Mouse (Mus musculus) C2C12 (cell line): ENCODE data around the gene Slit3. TPM values are rescaled to one million over a fixed set of nuclear protein-coding genes. Genes with fewer than 3 reads are reported as not detected.

Experiments
- H3K27me3 ChIP-seq: one replicate; pipeline ENCODE4 v1.6.1; 2011; ENCODE audit not compliant: control insufficient read depth, insufficient read depth, insufficient read length
- H3K36me3 ChIP-seq: one replicate; pipeline ENCODE4 v1.6.1; 2011; ENCODE audit not compliant: control insufficient read depth, insufficient read depth
- H3K4me3 ChIP-seq: one replicate; pipeline ENCODE4 v1.5.1; 2011; ENCODE audit warnings: mild to moderate bottlenecking, control low read depth; ENCODE audit not compliant: poor library complexity, insufficient read depth, severe bottlenecking
- H3K79me2 ChIP-seq: one replicate; pipeline ENCODE4 v1.6.1; 2011; ENCODE audit not compliant: control insufficient read depth, insufficient read depth
- H3K79me3 ChIP-seq: one replicate; pipeline ENCODE4 v1.6.1; 2011; ENCODE audit warnings: low read depth, control low read depth
- H3ac ChIP-seq: one replicate; pipeline ENCODE3; 2011; ENCODE audit warnings: low read depth; ENCODE audit not compliant: control insufficient read depth, insufficient read length
- CEBPB ChIP-seq: IDR thresholded peaks from one replicate; pipeline ENCODE4 v1.6.1; 2011; ENCODE audit warnings: low read depth, mild to moderate bottlenecking, control low read depth, moderate library complexity
- CTCF ChIP-seq: IDR thresholded peaks from one replicate; pipeline ENCODE4 v1.5.1; 2011; ENCODE audit not compliant: control insufficient read depth, insufficient read depth, insufficient read length
- FOSL1 ChIP-seq: IDR thresholded peaks from one replicate; pipeline ENCODE4 v1.8.0; 2011; ENCODE audit warnings: mild to moderate bottlenecking, low read length; ENCODE audit not compliant: poor library complexity, insufficient read depth, severe bottlenecking
- MAX ChIP-seq: IDR thresholded peaks from one replicate; pipeline ENCODE4 v1.6.1; 2011; ENCODE audit warnings: mild to moderate bottlenecking, control low read depth
- MYOD1 ChIP-seq: IDR thresholded peaks from one replicate; pipeline ENCODE4 v1.6.1; 2011; ENCODE audit warnings: low read depth; ENCODE audit not compliant: control insufficient read depth, insufficient read length
- MYOG ChIP-seq: IDR thresholded peaks from one replicate; pipeline ENCODE4 v1.6.1; 2011; ENCODE audit not compliant: control insufficient read depth, insufficient read length; ENCODE audit errors: extremely low read depth
- USF1 ChIP-seq: IDR thresholded peaks from one replicate; pipeline ENCODE4 v1.6.1; 2011; ENCODE audit warnings: low read depth, mild to moderate bottlenecking, control low read depth, moderate library complexity
- polyA plus RNA-seq: library from polyadenylated mRNA; unstranded; fragments of >200 nt; fragmentation: generic; extraction: Trizol; gene quantifications from one replicate; pipeline ENCODE4 v1.2.1, GENCODE M21; 2012; ENCODE audit warnings: missing spikeins

Slit3 gene
- polyA plus RNA-seq, 1 experiment = not detected

- Histone ChIP-seq H3ac (no peak overlapping the region), H3K79me2 (no peaks in the 10 kb centered on the region), H3K36me3 (no peaks in the 10 kb centered on the region), H3K79me3 (no peaks in the 10 kb centered on the region), H3K4me3 (no peak overlapping the region), H3K27me3 (no peaks in the 10 kb centered on the region)
- TF ChIP-seq MYOD1 (no peak), MYOG (no peak), FOSL1 (no peak), CEBPB (no peak), CTCF (no peak), MAX (no peak), USF1 (no peak)
These were observed 383.0 kb downstream of the Slit3 start for GRCm38 (mm10) chr11:35504051-35504450.

DNA sequence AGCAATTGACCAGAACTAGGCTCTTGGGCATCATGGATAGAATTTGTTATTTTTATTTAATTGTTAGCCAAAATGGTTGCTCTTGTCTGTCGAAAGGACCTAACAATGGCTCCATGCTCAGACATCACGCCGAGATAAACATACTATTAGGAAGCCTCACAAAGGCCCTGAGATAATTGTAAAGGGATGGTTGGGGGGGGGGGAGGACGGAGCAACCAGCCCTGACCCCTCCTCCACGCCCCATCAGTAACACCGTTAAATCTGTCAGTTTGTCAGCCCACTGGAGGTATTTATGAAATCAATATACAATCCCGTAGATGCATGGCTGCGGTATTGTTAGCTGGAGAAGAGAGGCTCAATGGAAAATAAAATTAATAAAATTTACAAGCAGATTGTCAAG is 383.9 kb downstream of the Slit3 start:
- Histone ChIP-seq H3ac (no peak overlapping the region), H3K79me3 (no peaks in the 10 kb centered on the region), H3K4me3 (no peak overlapping the region), H3K79me2 (no peaks in the 10 kb centered on the region), H3K27me3 (no peaks in the 10 kb centered on the region), H3K36me3 (no peaks in the 10 kb centered on the region)
- no peak for TF ChIP-seq USF1
- TF ChIP-seq CTCF = no peak
- no peak for TF ChIP-seq MYOG
- TF ChIP-seq MYOD1 = no peak
- no peak for TF ChIP-seq FOSL1
- no peak for TF ChIP-seq CEBPB
- TF ChIP-seq MAX = no peak

- TF ChIP-seq CEBPB (no peak), MYOD1 (no peak), MYOG (no peak), FOSL1 (no peak), USF1 (no peak), CTCF (no peak), MAX (no peak)
- Histone ChIP-seq H3K79me3 (no peaks in the 10 kb centered on the region), H3K4me3 (no peak overlapping the region), H3ac (no peak overlapping the region), H3K27me3 (no peaks in the 10 kb centered on the region), H3K36me3 (no peaks in the 10 kb centered on the region), H3K79me2 (no peaks in the 10 kb centered on the region)
These were observed 384.3 kb downstream of the Slit3 start for GRCm38 (mm10) chr11:35505316-35505715.

- H3K4me3 ChIP-seq = no peak overlapping the region
- no peaks in the 10 kb centered on the region for H3K79me2 ChIP-seq
- no peaks in the 10 kb centered on the region for H3K27me3 ChIP-seq
- H3K36me3 ChIP-seq = no peaks in the 10 kb centered on the region
- TF ChIP-seq USF1 (no peak), CEBPB (no peak), MAX (no peak), MYOD1 (no peak), FOSL1 (no peak), MYOG (no peak), CTCF (no peak)
- H3ac ChIP-seq = no peak overlapping the region
- H3K79me3 ChIP-seq = no peaks in the 10 kb centered on the region
These were observed 384.8 kb downstream of the Slit3 start for GRCm38 (mm10) chr11:35505817-35506216.

DNA sequence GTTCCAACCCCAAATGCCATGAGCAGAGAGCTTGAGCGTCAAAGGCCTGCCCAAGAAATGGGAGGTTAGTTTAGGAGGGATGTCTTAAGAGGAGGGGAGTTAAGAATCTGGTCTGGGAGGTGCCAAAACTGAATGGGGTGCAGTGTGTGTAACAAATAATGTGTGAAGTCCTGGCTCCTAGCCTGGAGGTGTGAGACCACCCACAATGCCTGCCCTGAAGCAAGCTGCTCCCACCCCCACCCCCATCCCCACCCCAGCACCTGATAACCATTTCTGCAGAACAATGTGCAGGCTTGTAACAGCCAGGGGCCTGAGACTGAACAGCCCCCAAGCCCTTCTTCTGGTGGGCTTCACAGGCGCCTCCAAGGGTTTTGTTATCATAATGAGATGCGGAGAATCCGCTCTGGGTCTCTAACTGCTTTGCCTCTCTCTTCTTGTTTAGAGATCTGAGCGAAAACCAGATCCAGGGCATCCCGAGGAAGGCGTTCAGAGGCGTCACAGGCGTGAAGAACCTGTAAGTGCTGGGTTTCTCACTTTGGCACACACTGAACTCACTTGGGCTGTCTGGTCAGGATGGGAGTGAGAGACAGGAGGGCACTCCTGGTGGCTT is 386.9 kb downstream of the Slit3 start:
- no peaks in the 10 kb centered on the region for H3K36me3 ChIP-seq
- no peaks in the 10 kb centered on the region for H3K27me3 ChIP-seq
- no peaks in the 10 kb centered on the region for H3K79me3 ChIP-seq
- H3K4me3 ChIP-seq = no peak overlapping the region
- TF ChIP-seq USF1 = no peak
- TF ChIP-seq MYOD1 = no peak
- no peak for TF ChIP-seq MAX
- no peak for TF ChIP-seq CEBPB
- no peak for TF ChIP-seq FOSL1
- no peak for TF ChIP-seq MYOG
- TF ChIP-seq CTCF = no peak
- no peak overlapping the region for H3ac ChIP-seq
- H3K79me2 ChIP-seq = no peaks in the 10 kb centered on the region

- Histone ChIP-seq H3ac (no peak overlapping the region), H3K4me3 (no peak overlapping the region), H3K79me2 (no peaks in the 10 kb centered on the region), H3K36me3 (no peaks in the 10 kb centered on the region), H3K79me3 (no peaks in the 10 kb centered on the region), H3K27me3 (no peaks in the 10 kb centered on the region)
- TF ChIP-seq USF1 = no peak
These were observed 391.7 kb downstream of the Slit3 start for GRCm38 (mm10) chr11:35512686-35513085.
